Mouse (Mus musculus) yolk sac, embryonic 10.5 days (tissue): ENCODE data around the gene Limch1.

ENCODE experiments used
- DNase-seq: peaks from one replicate; pipeline ENCODE4 v3.0.0-alpha.2; 2017; ENCODE audit warnings: low spot score

Gene Limch1

DNA sequence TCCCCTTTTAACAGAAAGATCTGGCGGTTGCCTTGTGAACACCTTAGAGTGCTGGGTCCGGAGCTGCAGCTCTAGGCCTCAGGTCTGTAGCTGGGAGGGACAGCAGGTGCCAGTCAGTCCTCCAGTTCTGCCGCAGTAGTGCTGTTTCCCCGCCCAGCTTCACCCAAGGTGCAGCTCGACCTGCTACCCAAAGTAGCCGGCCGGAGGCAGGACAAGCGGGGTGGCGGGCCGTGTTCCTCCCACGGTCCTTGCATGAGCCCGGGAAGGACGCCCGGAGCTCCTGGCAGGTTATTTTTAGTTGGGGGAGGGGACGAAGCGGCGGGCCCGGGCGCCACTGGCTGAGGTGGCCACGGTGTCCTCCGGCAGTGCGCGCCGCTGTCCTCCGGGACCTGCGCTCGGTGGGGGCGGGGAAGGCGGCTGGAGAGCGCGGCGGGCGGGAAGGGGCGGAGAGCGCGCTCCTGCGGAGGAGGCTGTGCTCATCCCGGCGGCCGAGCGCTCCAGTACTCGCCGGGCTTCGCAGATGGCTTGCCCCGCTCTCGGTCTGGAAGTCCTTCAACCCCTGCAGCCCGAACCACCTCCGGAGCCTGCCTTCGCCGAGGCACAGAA is at the start of gene Limch1:
TSS of gene Limch1 (plus strand) at position 438 of the 606 bp plus-strand sequence.
- peak; percentile 65 for DNase-seq

DNA sequence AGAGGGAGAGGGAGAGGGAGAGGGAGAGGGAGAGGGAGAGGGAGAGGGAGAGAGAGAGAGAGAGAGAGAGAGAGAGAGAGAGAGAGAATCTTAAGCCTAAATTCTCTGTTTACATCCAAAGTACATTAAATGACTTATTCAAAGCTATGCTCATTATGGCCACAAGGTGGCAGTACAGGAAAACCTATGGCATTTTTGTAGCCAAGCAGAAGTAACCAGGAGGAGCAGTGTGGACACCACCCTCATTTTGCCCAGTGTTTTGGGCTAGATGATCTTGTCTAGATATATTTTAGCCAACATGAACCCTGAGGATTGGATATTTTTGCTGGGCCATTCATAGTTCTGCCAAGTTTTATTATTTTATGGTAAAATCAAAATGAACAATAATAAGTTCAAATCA is 48.5 kb upstream of the Limch1 start:
- no peak for DNase-seq

- no peak for DNase-seq
Measured at GRCm38 (mm10) chr5:66699911-66700310, 45.7 kb upstream of the Limch1 start.

DNA sequence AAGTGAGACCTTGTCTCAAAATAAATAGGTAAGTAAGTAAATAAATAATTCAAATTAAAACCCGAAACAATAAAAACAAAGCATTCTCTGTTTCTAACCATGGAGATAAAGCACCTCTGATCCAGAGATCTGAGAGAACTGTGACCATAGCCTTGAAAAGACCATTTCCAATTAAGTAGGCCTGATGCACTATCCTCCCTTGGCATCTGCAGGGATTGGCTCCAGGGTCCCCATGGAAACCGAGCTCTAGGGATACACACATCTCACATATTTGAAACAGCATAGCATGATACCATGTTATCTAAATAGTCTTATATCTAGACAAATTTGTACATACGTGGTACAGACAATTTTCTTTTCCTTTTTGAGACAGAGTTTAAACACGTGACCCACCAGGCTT is 43.7 kb upstream of the Limch1 start:
- no peak for DNase-seq

DNA sequence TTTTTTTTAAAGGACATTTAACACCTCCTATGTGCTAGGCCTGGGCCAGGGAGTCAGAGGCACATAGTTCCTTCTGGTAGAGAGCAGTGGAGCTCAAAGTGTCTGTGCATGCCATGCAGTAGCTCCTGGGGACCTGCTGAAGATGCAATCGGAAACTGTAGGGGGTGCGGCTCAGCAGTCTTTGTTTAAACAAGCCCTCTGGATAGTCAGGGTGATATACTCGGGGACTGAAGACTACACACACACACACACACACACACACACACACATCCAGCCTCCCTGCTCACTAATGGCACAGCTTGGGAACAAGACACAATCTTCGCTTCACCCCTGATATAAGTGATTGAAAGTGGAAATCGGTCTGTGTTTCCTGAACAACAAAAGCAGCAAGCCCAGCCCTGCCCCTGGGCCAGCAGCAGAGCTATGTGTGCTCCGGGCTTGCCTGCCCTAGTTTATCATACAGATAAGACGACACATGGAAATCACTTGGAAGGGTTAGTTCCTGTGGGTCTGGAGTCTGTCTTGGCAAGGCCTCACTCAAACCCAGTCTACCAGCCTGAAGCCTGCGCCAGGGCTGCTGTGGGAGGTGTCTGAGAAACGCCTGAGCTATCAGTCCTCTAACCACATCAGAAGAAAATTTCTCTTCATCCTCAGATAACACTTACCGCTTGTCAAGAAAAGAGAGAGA is 42.2 kb upstream of the Limch1 start:
- DNase-seq, result peak; percentile 43

DNA sequence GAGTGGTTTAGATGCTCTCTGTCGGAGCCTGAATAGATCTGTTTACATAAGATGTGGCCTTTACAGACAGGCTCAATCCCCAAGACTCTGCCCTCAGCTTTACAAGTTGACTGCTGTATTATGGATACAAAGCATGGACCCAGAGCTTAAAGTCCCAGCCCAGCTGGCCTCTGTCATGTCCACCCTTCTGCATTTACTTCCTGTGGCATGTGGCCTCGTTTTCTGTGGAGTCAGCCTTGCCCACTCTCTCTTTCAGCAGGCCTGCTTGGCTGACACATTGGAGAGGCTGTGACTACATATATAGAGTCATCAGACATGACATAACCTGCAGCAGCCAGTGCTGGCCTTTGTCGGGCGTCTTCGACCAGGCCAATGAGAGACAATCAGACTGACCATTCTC is 37.8 kb upstream of the Limch1 start:
- no peak for DNase-seq

DNA sequence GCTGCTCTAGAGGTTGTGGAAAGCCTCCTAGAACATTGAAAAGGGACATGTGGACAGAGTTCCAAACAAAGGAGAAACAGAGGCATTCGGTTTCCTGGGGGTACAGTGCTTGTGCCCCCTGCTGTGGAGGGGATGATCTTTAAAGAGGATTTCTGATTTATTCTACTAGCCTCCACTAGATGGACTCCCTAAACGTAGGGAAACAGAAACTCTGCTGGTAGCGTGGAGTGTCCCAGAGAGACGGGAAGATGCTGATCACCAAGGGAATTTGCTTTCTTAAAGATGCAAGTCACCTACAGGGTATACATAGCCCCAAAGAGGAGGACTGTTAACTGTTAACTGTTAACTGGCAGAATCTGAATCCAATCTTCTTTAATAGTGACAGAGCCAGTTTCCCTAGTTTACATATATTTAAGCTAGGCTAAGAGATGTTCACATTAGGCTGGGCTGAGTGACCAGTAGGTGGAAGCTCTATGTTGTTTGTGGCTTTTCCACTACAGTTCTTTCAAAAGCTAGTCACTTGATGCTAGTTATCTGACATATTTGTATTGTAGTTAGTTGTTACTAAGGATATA is 35.1 kb upstream of the Limch1 start:
- no peak for DNase-seq

DNA sequence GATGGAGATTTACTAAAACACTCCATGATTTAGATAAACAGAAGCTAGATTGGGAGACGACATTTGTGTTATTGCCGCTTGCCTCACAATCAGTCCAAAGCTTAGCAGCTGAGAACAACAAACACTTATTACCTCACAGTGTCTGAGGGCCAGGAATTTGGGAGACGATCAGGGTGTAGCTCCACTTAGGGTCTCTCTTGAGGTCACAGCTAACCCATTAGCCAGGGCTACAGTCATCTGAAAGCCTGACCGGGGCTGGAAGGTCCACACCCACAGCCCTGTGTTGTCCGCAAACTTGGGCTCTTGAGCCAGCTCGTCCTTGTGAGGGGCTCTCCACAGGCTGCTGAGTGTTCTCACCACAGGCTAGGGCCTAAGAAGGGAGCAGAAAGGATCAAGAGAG is 32.8 kb upstream of the Limch1 start:
- DNase-seq, result no peak

GRCm38 (mm10) chr5:66715498-66715931 is 30.1 kb upstream of the Limch1 start:
- DNase-seq, result no peak

GRCm38 (mm10) chr5:66717931-66718330 is 27.7 kb upstream of the Limch1 start:
- DNase-seq, result no peak

GRCm38 (mm10) chr5:66718413-66718812 is 27.2 kb upstream of the Limch1 start:
- no peak for DNase-seq

DNA sequence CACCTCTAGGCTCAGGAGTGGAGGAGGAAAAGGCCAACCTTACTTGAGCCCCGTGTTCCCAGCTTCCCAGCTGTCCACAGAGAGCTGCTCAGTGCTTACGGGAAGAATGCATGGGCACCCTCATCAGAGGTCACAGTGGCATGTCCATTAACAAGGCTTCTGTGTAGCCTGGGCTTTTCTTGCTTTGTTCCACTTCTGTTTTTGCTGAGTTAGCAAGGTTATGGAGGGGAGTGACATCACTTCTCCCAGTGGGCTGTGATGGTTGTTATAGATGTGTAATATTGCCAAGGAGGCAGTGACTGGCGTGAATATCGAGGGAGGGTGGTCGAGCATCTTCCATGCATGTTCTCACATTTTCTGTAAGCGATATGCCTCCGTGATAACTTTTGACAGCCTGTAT is 26.7 kb upstream of the Limch1 start:
- no peak for DNase-seq

DNA sequence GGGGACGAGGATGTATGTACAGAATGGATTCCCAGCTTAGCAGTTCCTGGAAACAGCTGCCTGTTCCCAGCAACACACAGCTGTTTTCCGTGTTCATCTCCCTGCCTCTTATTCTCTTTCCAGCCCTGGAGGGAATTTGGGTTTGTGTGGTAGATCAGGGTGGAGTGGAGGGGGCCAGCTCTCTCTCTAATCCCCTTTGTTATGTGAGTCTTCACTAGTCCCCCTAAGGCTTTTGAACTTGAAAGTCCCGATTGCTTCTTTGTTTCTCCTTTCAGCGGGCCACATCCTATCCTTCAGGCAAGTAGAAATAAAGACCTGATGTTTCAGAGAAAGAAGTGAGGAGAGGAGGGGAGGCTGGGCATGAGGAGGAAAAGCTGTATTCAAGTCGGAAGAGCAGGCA is 24.7 kb upstream of the Limch1 start:
- no peak for DNase-seq

GRCm38 (mm10) chr5:66722586-66722985 is 23.0 kb upstream of the Limch1 start:
- DNase-seq, result no peak

DNA sequence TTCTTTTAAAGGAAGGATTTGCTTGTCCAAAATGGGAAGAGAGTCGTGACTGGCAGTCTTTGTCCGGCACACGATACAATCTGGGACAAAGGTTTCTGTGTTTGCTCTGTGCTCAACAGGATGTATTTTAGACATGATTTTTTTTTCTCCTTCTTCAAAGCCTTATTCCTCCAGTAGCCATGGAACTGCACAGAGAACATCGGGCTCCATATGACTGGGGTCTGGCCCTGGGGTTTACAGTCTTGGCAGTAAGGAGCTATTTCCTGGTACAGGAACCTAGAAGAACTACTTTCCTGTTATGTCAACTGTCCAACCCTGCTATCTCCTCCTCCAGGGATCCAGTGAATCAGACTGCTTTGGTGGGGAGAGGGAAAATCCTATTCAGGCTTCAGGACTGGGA is 22.6 kb upstream of the Limch1 start:
- no peak for DNase-seq

- DNase-seq, result no peak
Measured at GRCm38 (mm10) chr5:66723626-66724025, 22.0 kb upstream of the Limch1 start.

- DNase-seq, result no peak
Measured at GRCm38 (mm10) chr5:66729306-66729705, 16.3 kb upstream of the Limch1 start.

- peak; percentile 50 for DNase-seq
Measured at GRCm38 (mm10) chr5:66730621-66731301, 14.9 kb upstream of the Limch1 start.

GRCm38 (mm10) chr5:66731302-66731697 is 14.3 kb upstream of the Limch1 start:
- no peak for DNase-seq

DNA sequence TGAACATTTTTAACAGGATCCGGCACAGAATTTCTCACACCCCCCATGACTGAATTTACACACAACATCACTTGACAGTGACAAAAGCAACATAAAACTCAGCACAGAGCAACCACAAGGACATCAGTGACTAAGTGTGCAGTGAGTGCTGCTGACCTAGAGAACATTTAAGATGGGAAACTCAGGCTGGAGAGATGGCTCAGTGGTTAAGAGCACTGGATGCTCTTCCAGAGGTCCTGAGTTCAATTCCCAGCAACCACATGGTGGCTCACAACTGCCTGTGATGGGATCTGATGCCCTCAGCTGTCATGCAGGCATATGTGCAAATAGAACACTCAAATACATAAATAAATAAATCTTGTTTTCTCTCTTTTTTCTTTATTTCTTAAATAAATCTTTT is 12.1 kb upstream of the Limch1 start:
- DNase-seq, result no peak

GRCm38 (mm10) chr5:66739376-66739775 is 6.3 kb upstream of the Limch1 start:
- DNase-seq, result no peak

GRCm38 (mm10) chr5:66745996-66746681 is 512 bp downstream of the Limch1 start:
- peak; percentile 58 for DNase-seq
